Mouse (Mus musculus): ENCODE results near the gene Ubr4. TPM values are rescaled to one million over a fixed set of nuclear protein-coding genes. Genes with fewer than 3 reads are reported as not detected.

Ubr4 gene
- 100 to 1,000 TPM; 107 to 109 TPM for total RNA-seq (2021)

DNA sequence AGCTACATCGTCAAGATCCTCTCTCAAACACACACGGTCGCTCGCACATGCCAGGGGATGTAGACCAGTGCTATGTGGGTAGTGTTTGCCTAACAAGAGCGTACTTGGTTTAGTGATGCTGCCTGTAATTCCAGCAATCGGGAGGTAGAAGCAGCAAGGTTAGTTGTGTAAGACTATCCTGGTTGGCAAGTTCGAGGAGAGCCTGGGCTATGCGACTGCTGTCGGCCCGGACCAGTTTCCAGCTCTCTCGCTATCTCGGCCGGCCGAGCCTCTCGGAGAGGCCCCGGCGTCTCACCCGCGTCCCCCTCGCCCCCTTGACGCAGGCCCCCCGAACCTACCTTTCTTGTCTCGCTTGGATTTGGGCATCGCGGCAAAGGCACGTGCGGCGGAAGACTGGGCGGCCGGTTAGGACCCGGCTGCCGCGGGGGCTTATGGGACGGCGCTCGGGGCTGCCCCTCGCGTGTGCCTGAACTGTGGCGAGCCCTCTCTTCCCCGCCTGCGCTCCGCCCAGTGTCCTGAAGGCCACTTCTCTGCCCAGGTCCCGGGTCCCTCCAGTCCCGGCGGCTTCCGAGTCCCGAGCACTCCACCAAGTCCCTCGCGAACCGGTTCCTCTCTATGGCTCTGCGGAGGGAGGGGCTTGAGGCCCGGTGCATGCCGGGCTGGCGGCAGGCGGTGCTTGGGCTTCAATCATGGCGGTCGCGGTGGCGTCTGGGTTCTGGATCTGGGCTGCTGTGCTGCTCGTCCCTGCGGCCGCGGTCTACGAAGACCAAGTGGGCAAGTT lies at the start of gene Ubr4, which contains the start of the genes Mrto4 and Emc1:
Gene Ubr4 (plus strand): TSS at position 679 of the 781 bp plus-strand sequence.
Gene Mrto4 (minus strand): TSS at position 646 of the 781 bp plus-strand sequence.
Gene Emc1 (plus strand): TSS at position 657 of the 781 bp plus-strand sequence.
- intact Hi-C loops (cut with DNase I): loop anchor here (1.0 kb wide), 1 partner anchor 28 kb away; no protein-coding TSS in a partner anchor
- peak; percentile 82 to 89 for DNase-seq

DNA sequence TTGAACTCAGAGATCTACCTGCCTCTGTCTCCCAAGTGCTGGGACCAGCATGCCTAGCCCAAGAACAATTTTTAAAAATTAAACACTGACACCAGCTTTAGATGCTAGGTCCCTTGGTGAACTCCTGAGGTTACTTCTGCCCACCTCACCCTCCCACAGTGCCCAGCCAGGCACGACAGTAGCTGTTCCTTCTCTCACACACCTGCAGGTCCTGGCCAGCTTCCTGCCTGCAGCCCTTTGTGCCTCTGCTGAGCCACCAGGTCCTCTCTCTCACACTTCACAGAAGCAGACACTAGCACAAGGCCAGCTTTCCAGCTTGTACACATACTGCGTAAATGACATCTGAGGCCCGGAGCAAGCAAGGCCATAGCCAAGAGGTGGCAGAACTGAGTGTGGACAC lies 46.9 kb upstream of the Ubr4 start:
- DNase-seq: no peak
- intact Hi-C loops (cut with DNase I): no loop called here

DNA sequence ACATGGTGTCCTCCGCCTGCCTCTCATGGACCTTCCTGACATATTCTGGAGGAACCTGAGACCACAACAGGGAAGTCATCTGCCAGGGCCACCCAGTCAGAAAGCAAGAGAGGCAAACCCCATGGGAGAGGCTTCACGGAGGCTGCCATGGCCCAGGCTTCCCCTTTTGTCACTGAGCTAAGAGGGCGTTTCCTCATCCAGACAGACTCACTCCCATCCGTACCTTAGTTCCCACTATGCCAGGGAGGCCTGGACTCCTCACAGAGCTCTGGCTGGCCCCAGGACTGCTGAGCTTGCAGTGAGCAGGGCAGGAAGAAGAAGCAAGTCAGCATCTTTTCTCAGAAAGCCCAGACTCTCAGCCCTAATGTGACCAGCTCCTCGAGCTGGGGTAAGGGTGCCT lies 44.5 kb upstream of the Ubr4 start:
- intact Hi-C loops (cut with DNase I): no loop called here
- DNase-seq: no peak

DNA sequence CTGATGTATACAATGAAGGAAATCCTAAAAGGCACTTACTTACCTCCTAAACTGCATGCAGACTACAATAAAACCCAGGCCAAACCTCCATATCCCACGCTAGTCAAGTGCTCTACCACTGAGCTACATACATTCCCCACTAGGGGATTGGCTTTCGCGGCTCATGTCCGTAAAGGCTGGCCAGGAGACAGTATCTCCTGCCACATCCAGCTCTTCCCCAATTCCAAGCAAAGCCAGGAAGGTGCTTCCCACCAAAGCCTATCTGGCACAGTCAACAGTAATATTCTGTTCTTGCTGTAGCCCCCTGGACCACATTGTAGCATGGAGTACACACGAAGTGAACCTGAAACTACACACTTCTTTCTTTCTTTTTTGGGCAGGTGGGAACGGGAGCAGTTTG lies 42.8 kb upstream of the Ubr4 start:
- intact Hi-C loops (cut with DNase I): no loop called here

DNA sequence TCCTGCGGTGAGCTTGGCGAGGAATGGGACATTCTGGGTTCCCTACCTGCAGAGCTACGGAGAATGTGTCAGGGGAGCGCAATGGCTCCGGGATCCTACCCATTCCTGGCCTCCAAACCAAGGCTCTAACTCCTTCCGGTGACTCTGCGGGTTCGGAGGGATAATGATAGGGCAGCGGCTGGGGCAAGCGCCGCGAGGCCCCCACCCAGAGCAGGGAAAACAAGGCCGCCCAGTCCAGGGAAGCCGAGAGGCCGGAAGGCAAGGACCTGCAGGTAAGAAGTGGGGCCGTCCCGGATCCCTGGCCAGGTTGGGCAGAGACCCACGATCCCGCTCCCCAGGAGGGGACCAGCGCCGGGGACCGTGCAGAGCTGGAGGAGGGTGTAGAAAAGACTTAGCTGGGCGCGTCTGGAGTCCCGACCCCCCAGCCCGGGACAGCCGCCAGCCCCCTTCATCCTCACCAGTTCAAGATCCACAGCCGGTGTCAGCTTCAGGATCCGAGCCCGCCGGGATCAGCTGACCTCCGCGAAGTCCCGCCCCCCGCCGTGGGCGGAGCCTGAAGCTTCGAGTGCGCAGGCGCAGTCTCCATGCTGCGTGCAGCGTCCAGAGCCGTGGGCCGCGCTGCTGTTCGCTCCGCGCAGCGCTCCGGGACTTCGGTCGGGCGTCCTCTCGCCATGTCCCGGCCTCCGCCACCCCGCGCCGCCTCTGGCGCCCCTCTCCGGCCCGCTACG lies 42.1 kb upstream of the Ubr4 start, which contains the start of the genes Pqlc2 and Akr7a5:
Gene Pqlc2 (minus strand): TSS at position 538 of the 728 bp plus-strand sequence.
Gene Akr7a5 (plus strand): TSS at position 574 of the 728 bp plus-strand sequence.
- peak; percentile 100 for DNase-seq
- intact Hi-C loops (cut with DNase I): no loop called here

More for the DNA sequence above, 42.8 kb upstream of the Ubr4 start:
- no peak for DNase-seq

DNA sequence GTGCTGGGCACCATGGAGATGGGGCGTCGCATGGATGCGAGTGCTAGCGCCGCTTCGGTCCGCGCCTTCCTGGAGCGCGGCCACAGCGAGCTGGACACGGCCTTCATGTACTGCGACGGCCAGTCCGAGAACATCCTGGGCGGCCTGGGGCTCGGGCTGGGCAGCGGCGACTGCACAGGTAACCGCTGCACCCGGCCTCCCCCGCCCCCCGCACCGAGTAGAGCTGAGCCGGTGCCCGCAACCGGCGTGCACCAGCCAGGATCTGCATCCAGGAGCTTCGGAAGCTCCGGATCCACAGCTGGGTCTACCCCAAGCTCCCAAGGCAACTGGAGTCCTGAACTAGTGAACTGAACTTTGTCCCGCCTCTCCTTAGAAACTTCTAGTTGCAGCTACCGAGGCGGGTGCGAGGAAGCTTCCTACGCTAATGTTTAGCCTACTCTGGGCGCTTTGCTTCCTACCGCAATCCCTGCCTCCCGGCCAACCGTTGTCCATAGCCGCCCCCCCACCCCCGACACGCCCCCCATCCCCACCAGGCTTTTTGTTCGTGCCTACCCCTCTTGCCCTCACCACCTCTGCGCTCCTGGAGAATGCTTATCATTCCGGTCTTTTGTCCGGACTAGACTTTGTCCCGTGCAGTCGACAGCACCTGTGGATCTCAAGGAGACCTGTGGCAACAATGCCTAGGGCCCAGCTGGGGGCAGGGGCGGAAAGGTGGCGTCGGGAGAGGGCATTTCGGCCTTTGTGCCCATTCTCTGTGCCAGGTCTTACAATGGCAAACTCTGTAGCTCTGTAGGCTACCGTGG lies 41.3 kb upstream of the Ubr4 start:
- intact Hi-C loops (cut with DNase I): no loop called here
- DNase-seq: no peak

DNA sequence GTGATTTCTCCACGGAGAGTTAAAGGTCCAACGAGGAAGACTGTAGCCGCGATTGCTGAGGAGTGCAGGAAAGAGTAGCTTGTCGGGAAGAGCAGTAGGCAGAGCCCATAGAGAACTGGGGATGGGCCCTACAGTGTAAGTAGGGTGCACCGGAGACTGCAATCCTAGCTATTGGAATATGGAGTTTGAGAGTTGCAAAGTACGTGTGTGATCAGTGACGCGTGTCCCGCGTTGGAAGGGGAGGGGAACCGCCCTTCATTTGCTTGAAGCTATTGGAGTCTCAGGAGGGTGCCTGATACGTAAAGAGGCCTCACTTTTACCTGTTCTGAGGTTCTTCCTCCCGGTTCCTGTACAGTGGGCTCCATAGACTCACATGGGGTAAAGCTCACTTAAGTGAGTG lies 40.7 kb upstream of the Ubr4 start:
- intact Hi-C loops (cut with DNase I): no loop called here
- DNase-seq: no peak

DNA sequence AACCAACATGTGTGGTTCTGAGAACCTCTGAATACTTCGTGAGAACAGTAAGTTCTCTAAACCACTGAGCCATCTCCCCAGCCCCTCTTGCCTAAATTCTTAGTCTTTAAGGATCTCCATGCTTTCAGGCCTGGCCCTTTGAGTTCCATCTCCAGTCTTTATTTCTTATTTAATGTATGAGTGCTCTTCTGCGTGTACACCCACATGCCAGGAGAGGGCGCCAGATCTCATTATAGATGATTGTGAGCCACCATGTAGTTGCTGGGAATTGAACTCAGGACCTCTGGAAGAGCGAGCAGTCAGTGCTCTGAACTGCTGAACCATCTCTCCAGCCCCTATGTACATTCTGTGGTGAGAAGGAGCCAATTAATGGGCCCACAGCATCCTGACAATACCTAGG lies 39.8 kb upstream of the Ubr4 start:
- DNase-seq: peak in 1 of 2 experiments; percentile 48
- intact Hi-C loops (cut with DNase I): no loop called here

DNA sequence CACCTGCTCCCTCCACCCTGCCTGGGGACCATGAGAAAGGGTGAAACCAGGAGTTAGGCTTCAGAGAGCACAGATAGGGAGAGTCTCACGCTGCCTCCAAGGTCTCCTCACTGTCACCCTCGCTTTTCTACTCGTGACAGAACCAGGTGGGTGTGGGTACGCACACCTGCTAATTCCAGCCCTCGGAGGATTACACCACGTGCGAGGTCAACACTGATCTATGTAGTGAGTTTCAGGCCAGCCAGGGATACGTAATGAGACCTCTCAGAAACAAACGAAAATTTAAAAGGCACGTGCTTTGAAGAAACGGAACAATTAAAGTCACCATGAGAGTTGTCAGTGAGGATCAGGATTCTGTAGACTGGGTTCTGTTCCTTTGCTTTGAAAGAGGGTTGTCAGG lies 34.0 kb upstream of the Ubr4 start:
- intact Hi-C loops (cut with DNase I): no loop called here
- DNase-seq: no peak

DNA sequence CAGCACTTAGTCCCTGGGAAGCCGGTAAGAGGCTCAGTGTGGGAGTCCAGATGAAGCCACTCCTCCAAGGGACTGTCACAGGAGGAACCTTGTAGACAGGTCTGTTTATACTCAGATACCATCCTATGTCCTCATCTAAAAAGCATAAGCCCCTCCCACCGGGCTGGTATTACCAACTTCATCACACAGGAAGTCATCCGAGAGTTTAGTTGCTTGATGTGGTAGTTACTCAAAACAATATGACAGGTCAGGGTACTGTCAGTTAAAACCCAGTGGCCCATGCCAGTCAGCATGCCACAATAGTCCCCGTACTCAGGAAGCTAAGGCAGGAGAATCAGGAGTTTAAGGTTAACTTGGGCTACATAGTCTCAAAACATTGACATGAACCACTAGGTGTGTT lies 32.7 kb upstream of the Ubr4 start:
- intact Hi-C loops (cut with DNase I): no loop called here

DNA sequence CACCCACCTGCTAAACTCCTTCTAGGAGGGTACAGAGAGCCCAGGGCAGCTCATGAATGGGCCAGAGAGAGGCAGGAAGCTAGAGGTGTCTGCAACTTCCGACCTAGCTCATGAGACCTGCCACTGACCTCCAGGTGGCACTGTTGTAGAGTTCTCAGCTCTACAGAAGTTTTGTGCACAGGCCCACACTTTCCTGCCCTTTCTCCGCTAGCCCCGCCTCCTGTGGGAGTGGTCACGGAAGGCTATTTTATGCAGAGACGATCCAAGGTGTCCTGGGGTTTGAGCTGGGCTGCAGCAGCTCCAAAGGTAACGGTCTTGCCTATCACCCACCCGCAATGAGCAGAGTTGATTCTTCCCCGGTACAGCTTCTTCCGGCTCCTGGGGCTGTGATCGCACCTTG lies 21.8 kb upstream of the Ubr4 start:
- intact Hi-C loops (cut with DNase I): loop anchor here (10.0 kb wide), 1 partner anchor 406 kb away; no protein-coding TSS in a partner anchor
- peak; percentile 54 to 65 for DNase-seq

More for the DNA sequence above, 32.7 kb upstream of the Ubr4 start:
- no peak for DNase-seq

DNA sequence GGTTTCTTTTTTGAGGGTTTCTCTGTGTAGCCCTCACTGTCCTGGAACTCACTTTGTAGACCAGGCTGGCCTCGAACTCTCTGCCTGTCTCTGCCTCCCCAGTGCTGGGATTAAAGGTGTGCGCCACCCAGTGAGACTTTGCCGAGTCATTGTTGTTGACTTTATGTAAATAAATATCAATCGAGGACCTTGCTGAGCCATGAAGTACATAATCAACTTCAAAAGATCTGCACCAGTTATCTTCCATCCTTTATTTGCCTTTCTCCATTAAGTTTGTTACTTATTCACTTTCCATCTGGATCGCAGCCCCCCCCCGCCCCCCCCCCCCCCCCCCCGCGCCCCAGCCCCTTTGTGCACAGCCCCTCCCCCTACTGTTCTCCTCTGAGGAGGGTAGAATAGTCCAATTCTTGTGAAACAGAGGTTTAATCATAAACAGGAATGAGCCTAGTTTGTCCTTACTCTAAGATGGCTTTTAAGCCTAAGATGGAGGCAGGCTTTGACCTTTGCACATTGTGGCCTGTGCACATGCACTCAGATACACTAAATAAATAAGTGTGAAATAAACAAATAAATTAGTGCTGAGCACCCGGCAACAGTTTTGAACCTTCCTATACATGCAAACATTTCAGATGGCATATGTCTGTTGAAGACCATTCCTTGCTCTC lies 17.6 kb upstream of the Ubr4 start:
- intact Hi-C loops (cut with DNase I): loop anchor here (10.0 kb wide), 1 partner anchor 410 kb away; no protein-coding TSS in a partner anchor
- DNase-seq: no peak

DNA sequence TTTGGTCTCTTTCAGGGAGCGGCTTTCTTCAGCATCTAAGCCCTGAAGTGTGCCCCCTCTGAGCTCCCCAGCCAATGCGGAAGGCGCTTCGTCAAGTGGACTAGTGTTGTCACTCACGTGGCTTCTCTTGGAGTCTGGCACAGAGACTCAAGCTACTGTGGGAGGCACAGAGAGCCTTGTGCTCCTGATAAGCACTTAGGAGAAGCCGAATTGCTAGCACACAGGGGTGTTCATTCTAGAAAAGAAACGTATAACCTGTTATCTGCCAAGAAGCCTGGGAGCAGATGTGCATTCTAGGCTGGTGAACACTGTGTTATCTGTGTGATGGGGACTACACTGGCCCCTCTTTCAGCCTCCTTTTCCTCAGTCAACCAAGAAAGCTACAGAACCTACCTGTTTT lies 16.9 kb upstream of the Ubr4 start:
- intact Hi-C loops (cut with DNase I): loop anchor here (10.0 kb wide), 1 partner anchor 411 kb away; no protein-coding TSS in a partner anchor
- DNase-seq: no peak

DNA sequence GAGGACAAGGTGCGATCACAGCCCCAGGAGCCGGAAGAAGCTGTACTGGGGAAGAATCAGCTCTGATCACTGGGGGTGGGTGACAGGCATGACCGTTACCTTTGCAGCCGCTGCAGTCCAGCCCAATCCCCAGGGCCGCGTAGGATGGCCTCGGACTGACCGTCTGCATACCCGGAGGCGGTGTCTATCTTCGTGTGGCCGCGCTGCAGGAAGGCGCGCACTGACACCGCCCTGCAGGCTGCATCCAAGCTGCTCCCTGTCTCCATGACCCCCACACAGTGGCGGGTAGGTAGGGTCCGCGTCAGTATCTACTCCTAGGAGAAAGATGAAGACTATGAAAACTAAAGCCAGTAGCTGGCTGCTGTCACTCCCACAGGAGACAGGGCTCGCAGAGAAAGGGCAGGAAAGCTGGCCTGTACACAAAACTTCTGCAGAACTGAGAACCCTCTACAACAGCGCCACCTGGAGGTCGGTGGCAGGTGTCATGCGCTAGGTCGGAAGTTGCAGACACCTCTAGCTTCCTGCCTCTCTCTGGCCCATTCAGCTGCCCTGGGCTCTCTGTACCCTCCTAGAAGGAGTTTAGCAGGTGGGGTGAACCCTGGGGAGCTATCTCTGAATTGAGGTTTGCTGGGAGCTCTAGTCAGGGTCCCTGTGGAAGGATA lies 15.5 kb upstream of the Ubr4 start:
- intact Hi-C loops (cut with DNase I): loop anchor here (1.0 to 10.0 kb wide), 2 partner anchors 252 to 412 kb away; no protein-coding TSS in a partner anchor
- DNase-seq: peak; percentile 80 to 85

DNA sequence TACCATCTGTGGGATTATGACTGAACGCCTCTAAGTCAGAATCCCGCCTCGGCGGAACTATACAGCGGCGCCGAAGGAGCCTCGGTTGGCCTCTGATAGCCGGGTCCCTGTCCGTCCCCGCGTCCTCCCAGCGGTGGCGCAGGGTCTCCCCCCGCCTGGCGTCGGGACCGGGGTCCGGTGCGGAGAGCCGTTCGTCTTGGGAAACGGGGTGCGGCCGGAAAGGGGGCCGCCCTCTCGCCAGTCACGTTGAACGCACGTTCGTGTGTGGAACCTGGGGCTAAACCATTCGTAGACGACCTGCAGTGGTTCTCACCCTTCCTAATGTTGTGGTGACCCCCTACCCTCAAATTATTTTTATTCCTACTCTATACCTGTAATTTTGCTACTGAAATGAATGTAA lies 14.3 kb upstream of the Ubr4 start:
- intact Hi-C loops (cut with DNase I): loop anchor here (10.0 kb wide), 1 partner anchor 413 kb away; no protein-coding TSS in a partner anchor
- no peak for DNase-seq

DNA sequence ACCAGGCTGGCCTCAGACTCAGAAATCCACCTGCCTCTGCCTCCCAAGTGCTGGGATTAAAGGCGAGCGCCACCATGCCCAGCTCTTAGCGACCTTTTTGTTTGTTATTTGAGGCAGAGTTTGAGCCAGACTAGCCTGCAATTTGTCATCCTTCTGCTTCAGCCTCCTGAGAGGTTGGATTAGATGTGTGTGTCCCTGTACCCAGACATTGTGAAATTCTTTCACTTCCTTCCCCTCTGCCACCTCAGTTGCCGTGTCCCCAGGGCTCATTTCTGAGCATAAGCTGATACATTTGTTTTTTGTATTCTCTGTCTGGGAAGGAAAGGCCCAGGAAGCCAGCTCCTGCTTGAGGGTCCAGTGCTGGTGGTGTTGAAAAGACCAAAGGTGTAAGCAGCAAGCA lies 11.6 kb upstream of the Ubr4 start:
- intact Hi-C loops (cut with DNase I): no loop called here
- no peak for DNase-seq

DNA sequence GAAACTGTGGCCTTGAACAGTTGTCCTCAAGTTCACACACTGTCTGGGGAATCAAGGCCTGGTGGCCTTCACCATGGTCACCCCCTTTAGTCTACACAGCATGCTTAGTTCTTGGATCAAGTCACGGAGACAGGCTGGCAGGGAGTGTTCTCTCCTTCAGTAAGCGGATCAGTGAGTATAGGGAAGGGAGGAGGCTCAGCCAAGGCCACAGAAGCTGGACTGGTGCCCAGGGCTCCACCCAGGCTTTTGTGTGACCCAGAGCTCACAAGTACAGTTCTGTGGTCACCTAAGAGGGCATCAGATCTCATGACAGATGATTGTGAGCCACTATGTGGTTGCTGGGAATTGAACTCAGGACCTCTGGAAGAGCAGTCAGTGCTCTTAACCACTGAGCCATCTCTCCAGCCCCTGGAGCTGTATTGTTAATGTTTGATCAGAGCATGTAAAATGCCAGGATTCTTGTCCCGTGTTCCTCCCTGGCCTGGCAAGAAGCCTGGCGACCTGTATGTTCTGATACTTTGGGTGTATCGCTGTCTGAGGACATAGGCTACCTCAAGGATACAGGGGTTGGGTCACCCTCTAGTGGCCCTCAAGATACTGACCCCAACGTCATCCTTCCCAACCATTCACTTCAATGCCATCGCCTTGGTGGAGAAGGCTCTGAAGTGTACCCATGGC lies 10.7 kb upstream of the Ubr4 start:
- no peak for DNase-seq
- intact Hi-C loops (cut with DNase I): no loop called here

DNA sequence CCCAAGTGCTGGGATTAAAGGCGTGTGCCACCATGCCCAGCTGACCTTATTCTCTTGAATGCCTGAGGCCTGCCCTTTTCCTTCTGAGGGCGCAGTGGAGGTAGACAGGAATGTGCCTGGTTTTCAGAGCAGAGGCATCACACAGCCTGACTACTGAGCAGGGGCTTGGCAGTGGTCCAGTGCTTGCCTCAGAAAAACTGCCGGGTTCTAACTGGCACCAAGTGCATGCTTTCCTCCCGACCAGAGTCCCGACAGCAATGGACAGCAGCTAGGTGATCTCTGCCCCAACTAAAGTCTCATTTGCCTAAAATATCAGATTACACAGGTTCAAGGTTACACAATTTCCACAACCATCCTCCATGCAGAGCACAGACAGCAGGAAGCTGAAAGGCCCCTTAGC lies 8.7 kb upstream of the Ubr4 start:
- no peak for DNase-seq
- intact Hi-C loops (cut with DNase I): no loop called here

Measured in heart, postnatal 36 days (tissue).